Mouse (Mus musculus) CH12.LX (cell line): ENCODE results near the gene Dnaaf2.

Experiments used
- CTCF ChIP-seq, 2 experiments: IDR thresholded peaks in 1 of 2; conservative IDR thresholded peaks in 1 of 2; 2 replicates each; pipeline ENCODE4 v1.5.1; 2011 to 2012; ENCODE audit warnings: low read depth in 2 of 2, low read length in 2 of 2, improper control_type of control experiment in 1 of 2, inconsistent platforms in 1 of 2, mild to moderate bottlenecking in 1 of 2, moderate library complexity in 1 of 2
- EP300 ChIP-seq: IDR thresholded peaks from 2 replicates; pipeline ENCODE4 v1.6.1; 2011; ENCODE audit warnings: low read length, improper control_type of control experiment
- HCFC1 ChIP-seq: IDR thresholded peaks from 2 replicates; pipeline ENCODE4 v1.6.1; 2012; ENCODE audit warnings: low read depth, mild to moderate bottlenecking, inconsistent platforms, low read length, improper control_type of control experiment
- MAFK ChIP-seq: IDR thresholded peaks from 2 replicates; pipeline ENCODE4 v1.6.1; 2011; ENCODE audit warnings: low read length, improper control_type of control experiment; ENCODE audit not compliant: insufficient replicate concordance
- MEF2A ChIP-seq: IDR thresholded peaks from 2 replicates; pipeline ENCODE4 v1.6.1; 2014; ENCODE audit warnings: low read depth, mild to moderate bottlenecking, inconsistent platforms, low read length, improper control_type of control experiment, borderline replicate concordance
- POLR2A ChIP-seq: IDR thresholded peaks from 2 replicates; pipeline ENCODE4 v1.6.1; 2011; ENCODE audit warnings: low read depth, mild to moderate bottlenecking, improper control_type of control experiment, low read length
- RAD21 ChIP-seq: IDR thresholded peaks from 2 replicates; pipeline ENCODE4 v1.6.1; 2011; ENCODE audit warnings: low read depth, mild to moderate bottlenecking, low read length, improper control_type of control experiment, moderate library complexity
- SMC3 ChIP-seq: IDR thresholded peaks from 2 replicates; pipeline ENCODE4 v1.6.1; 2011; ENCODE audit warnings: low read depth, low read length, improper control_type of control experiment
- TBP ChIP-seq: conservative IDR thresholded peaks from 2 replicates; pipeline ENCODE4 v1.6.1; 2011; ENCODE audit warnings: low read depth, low read length, improper control_type of control experiment
- ZMIZ1 ChIP-seq: IDR thresholded peaks from 2 replicates; pipeline ENCODE4 v1.6.1; 2012; ENCODE audit warnings: low read depth, mild to moderate bottlenecking, inconsistent platforms, low read length, improper control_type of control experiment
- ZNF384 ChIP-seq: IDR thresholded peaks from 2 replicates; pipeline ENCODE4 v1.6.1; 2012; ENCODE audit warnings: low read depth, low read length, improper control_type of control experiment, inconsistent platforms

- TF ChIP-seq POLR2A (no peak), CTCF (conservative IDR thresholded peaks at IDR 0.05 in 1 of 2, IDR thresholded peaks at IDR 0.05 in 1 of 2; ENCODE audit: low read depth in 2 of 2, low read length in 2 of 2) (peak; percentile 52 to 99; a peak in 3 of 4 replicates), MEF2A (no peak), HCFC1 (no peak), SMC3 (no peak), MAFK (no peak), ZMIZ1 (no peak), TBP (no peak), EP300 (no peak), RAD21 (no peak), ZNF384 (peak; percentile 95)
Measured at GRCm38 (mm10) chr12:69159578-69159940, 38.7 kb downstream of the Dnaaf2 start.
